Mouse (Mus musculus): ENCODE data around the gene Setd4. TPM values are rescaled to one million over a fixed set of nuclear protein-coding genes. Genes with fewer than 3 reads are reported as not detected.
A peak's percentile ranks its signal among the peaks of the same experiment; 100 is the strongest.

The Setd4 gene
- total RNA-seq, 1 experiment from 2014 or later, result 12.5 TPM

GRCm38 (mm10) chr16:93544931-93545330 lies 58.9 kb downstream of the Setd4 start:
- no peak for DNase-seq

- peak; percentile 5 for DNase-seq
These were observed 60.2 kb downstream of the Setd4 start for GRCm38 (mm10) chr16:93543704-93544103.

- no peak for DNase-seq
These were observed 64.0 kb downstream of the Setd4 start for GRCm38 (mm10) chr16:93539891-93540290.

- DNase-seq, result no peak
These were observed 68.6 kb downstream of the Setd4 start for GRCm38 (mm10) chr16:93535151-93535853.

Other genes with a start within 250 kb of the Setd4 start
- gene Cbr1, start 1.8 kb upstream of the Setd4 start, total RNA-seq (2021), result 81.4 and 98.4 TPM in 2 replicates
- gene Gm5678, start 24.0 kb upstream of the Setd4 start, total RNA-seq (2021), result 4.6 and 6.9 TPM in 2 replicates
- gene Cbr3, start 79.2 kb upstream of the Setd4 start, total RNA-seq (2021), result 6.2 and 7.4 TPM in 2 replicates
- 19.9 and 21.3 TPM in 2 replicates for gene Dop1b, start 107.8 kb upstream of the Setd4 start, total RNA-seq (2021)
- 35.5 and 44.5 TPM in 2 replicates for gene Morc3, start 228.1 kb upstream of the Setd4 start, total RNA-seq (2021)